Mouse (Mus musculus): ENCODE results near the gene Krba1.

Krba1 gene

DNA sequence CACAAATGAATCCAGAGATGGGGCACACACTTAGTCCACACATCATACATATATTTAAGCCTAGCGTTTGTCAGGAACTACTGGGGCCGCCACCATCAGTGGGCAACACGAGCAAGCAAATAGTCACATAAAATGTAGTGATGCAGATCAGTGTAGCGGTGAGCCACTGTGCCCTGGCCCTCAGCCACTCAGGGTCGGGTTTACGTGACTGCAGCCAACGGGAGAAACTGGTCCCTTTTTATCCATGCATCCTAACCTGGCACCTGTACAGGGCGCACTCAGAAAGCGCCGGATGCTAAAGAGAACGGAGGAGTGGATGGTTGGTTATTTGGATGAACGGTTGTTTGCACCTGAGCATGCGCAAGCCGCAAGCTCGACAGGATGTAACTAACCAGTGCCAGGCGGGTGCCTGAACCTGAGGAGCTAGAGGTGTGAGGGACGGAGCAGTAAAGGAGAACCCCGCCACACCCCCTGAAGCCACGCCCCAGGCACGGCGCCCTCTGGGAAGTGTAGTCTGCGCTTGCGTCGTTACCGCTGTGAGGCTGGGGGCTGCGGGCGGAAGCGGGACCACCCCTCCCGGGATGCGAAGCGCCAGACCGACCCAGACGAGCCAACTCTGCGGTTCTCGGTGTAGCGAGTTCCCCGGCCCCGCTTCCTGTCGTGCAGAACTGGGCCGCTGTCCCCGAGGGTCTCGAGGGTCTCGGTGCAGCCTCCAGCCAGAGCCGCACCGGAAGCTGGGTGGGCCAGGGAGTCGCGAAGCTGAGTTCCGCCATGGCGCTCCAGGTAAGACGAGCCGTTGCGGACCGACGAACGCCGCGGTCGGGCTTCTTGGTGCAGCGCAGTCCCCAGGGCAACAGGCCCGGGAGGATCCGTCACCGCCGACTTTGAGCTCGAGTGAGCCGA, at the start of gene Krba1:
Gene Krba1, plus strand, starts transcription at position 482 of the 903 bp plus-strand sequence.
- DNase-seq (ENCODE audit: low read depth, low spot score): peak; percentile 92

GRCm38 (mm10) chr6:48358897-48359296, 36.5 kb upstream of the Krba1 start:
- peak; percentile 36 for DNase-seq (ENCODE audit: low read depth, low spot score)

GRCm38 (mm10) chr6:48366322-48366996, 28.9 kb upstream of the Krba1 start:
- no peak for DNase-seq (ENCODE audit: low read depth, low spot score)

- DNase-seq (ENCODE audit: low read depth, low spot score): no peak
Measured at GRCm38 (mm10) chr6:48388221-48388620, 7.2 kb upstream of the Krba1 start.

- DNase-seq (ENCODE audit: low read depth, low spot score): no peak
Measured at GRCm38 (mm10) chr6:48393811-48394210, 1.6 kb upstream of the Krba1 start.

- DNase-seq (ENCODE audit: low read depth, low spot score): peak; percentile 42
Measured at GRCm38 (mm10) chr6:48396008-48396595, 716 bp downstream of the Krba1 start.

- DNase-seq (ENCODE audit: low read depth, low spot score): no peak
Measured at GRCm38 (mm10) chr6:48396686-48397085, 1.3 kb downstream of the Krba1 start.

- DNase-seq (ENCODE audit: low read depth, low spot score): peak; percentile 55
Measured at GRCm38 (mm10) chr6:48397336-48397735, 1.9 kb downstream of the Krba1 start.

- DNase-seq (ENCODE audit: low read depth, low spot score): no peak
Measured at GRCm38 (mm10) chr6:48399906-48400305, 4.5 kb downstream of the Krba1 start.

DNA sequence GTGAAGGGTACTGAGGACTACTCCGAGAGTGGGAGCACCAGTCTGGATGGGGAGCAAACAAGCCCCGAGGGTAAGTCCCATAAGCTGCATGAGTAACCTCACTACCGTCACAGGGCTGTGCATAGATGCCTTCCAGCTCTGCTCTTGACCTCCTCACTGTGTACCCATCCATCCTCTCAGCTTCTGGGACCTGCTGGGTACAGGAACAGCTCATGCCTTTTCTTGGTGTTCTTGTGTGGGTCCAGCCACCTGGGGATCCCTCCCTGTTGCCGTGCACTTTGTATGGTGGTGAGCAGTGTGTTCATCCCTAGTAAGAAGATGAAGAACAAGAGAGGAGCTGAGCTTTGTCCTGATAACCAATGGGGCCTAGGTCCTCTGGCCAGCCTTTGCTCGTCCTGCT, 8.7 kb downstream of the Krba1 start:
- DNase-seq (ENCODE audit: low read depth, low spot score): no peak

DNA sequence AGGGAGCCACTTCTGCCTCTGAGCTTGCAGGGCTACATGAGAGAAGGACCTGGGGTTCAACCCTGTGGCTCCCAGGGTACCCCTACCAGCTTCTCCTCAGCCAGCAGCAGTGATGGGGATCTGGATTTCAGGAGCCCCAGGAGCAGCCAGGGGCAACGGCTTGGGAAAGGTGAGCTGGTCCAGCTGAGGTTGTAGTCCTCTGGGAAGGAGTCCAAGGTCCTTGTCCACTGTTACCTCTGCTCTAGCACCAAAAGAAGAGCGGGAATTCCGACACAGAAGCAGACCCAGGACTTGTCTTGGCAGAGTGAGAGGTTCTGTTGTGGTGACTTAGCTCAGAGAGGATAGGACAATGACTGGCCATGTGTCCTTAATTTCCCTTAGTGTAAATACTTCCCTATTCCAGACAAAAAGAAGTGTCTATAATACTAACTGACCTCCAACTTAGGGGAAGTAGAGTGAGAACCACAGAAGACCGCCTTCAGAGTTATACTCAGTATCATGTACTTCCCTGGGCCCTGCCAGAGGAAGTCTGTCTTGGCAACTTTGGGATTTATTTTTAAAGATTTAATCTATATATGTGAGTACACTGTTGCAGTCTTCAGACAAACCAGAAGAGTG, 14.4 kb downstream of the Krba1 start:
- no peak for DNase-seq (ENCODE audit: low read depth, low spot score)

DNA sequence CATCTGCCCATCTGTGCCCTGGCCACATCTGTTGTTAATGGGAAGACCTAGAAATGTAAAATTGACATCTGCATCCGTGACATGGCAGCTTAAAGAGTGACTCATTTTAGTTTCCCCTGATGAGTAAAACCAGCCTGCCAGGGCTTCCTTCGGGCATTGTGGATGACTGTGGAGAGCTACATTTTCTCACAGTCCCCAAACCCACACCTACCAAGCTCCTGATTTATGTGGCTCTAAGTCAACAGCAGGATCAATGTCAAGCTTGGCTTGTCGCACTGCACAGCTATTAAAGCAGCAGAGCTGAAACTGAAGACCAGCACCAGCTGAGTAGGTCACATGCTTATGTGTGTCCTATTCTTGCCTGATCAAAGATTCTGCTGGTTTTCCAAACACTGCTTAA, 15.2 kb downstream of the Krba1 start:
- no peak for DNase-seq (ENCODE audit: low read depth, low spot score)

DNA sequence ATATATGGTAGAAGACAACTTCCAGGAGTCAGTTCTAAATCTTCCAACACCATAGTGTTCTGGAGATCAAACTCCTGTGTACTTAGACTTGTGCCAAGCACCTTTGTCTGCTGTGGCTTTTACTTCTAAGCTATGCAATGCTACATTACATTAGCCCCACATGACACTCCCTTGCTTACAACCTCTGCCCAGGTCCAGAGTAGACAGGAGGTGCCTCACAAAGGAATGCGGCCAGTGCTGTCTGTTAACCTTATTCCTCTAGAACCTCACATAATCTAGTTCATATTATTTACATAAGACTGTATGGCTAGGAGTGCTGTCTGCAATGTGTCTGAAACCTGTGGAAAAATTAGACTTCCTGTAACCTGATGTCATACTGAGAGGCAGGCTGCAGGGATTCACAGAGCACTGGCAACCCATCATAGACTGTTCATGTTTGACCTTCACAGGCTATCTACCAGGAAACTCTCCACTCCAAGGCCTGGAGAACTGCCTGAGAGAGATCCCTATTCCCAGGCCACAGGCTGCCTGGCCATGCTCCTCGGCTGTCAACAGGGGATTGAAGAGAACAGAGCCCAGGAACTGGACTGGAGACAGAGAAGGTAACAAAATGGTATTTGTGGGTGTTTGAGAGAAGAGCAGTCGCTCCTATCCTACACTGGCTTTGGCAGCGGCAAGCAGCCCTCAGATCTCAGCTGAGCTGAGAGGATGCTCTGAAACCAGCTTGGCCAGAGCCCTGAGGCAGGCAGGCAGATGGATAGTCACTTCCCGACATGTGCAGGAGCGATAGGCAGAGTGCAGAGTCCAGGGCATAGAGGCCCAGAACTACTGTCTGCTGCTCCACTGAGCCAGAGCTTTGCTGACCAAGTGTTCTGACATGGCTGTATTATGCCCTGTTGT, 16.1 kb downstream of the Krba1 start:
- no peak for DNase-seq (ENCODE audit: low read depth, low spot score)

DNA sequence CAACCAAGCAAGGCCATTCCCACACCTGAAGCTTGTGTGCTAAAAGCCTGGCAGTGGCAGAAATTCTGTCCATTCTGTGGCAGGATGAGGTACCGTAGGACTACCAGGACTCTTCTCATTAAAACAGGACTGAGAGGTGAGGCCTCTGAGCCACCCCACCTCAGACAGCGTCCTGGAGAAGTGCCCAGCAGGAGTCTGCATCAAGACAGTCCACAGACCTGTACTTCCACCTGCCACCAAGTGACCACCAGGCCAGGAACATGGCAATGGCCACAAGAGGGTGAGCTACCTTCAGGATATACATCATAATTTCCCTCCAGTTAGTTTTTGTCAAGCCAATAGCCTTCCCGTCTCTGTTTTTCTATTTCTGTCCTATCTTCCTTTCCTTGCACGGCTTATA, 16.8 kb downstream of the Krba1 start:
- no peak for DNase-seq (ENCODE audit: low read depth, low spot score)

GRCm38 (mm10) chr6:48412662-48413061, 17.3 kb downstream of the Krba1 start:
- no peak for DNase-seq (ENCODE audit: low read depth, low spot score)

- no peak for DNase-seq (ENCODE audit: low read depth, low spot score)
Measured at GRCm38 (mm10) chr6:48413081-48413480, 17.7 kb downstream of the Krba1 start.

GRCm38 (mm10) chr6:48414886-48415285, 19.5 kb downstream of the Krba1 start:
- DNase-seq (ENCODE audit: low read depth, low spot score): no peak

DNA sequence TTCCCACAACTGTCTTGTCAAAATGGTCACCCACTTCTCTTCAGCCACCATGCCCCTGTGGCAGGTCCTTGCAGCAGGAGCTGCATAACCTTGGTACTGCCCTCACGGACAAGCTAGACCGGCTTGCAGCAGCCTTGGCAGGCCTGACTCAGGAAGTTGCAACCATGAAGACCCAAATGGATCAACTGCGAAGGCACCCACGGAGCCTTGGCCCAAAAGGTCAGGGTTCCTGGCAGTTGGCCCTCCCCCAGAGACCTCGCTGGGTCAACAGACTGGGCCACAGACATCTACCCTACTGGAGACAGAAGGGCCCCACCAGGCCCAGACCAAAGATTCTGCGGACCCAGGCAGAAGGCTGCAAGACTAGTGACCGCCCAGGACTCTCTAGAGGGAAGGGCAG, 20.2 kb downstream of the Krba1 start:
- no peak for DNase-seq (ENCODE audit: low read depth, low spot score)

DNA sequence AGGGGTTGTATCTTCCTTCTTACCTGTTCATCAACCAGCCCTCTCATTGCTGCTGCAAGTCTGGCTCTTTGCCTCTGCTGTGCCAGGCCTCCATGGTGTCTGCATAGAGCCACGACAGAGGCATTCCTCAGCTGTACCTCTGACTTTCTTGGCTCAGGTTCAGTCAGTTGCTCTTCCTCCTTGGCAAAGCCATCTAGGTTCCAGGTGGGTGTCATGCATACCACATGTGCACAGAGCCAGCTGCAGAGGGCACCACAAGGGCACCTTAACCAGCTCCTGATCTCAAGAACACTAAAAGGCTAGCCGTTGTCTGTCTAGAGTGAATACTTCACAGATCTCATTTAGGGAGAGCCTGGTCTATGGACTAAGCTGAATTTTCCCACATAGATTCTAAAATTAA, 21.1 kb downstream of the Krba1 start:
- no peak for DNase-seq (ENCODE audit: low read depth, low spot score)

GRCm38 (mm10) chr6:48420647-48421046, 25.3 kb downstream of the Krba1 start:
- DNase-seq (ENCODE audit: low read depth, low spot score): no peak

DNA sequence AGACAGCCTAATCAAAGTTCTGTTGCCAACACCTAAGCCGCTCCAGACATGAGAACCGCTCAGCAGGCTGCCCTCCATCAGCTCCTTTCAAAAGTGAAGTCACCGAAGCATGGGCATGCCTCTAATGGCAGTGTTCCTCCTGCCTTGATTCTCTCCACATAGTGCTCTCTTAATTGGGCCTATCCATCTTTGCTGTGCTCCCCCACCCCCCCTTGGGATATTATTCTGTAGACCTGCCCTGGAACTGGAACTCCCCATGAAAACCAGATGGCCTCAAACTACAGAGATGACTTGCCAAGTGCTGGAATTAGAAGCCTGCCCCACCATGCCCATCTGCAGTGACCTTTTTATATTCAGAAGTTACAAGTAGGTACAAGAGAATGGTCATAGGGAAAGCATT, 27.9 kb downstream of the Krba1 start:
- DNase-seq (ENCODE audit: low read depth, low spot score): no peak

Measured in CD4-positive, CD25-positive, alpha-beta regulatory T cell, adult 2 months (primary cell).